Mouse (Mus musculus) T-helper 17 cell (primary cell): Measurements from ENCODE around the gene Tmem117.

ENCODE experiments used
- in situ Hi-C, 2 experiments: fragments of 300-600 bp; cut with MboI, MseI; formaldehyde crosslinking; loops; 1 replicate in 1 of 2; 2 replicates in 1 of 2; pipeline ENCODE4 v1.15.1; 2025; ENCODE audit warnings: high pct_unique_total_duplicates in 2 of 2

Gene Tmem117

GRCm38 (mm10) chr15:94861173-94861572 lies 232.1 kb downstream of the Tmem117 start:
- in situ Hi-C loops: loop anchor here in 1 of 2 experiments (25.0 kb wide), 1 partner anchor 1799 kb away; no protein-coding TSS in a partner anchor

GRCm38 (mm10) chr15:94864134-94864533 lies 235.1 kb downstream of the Tmem117 start:
- in situ Hi-C loops: loop anchor here in 1 of 2 experiments (25.0 kb wide), 1 partner anchor 1802 kb away; no protein-coding TSS in a partner anchor

DNA sequence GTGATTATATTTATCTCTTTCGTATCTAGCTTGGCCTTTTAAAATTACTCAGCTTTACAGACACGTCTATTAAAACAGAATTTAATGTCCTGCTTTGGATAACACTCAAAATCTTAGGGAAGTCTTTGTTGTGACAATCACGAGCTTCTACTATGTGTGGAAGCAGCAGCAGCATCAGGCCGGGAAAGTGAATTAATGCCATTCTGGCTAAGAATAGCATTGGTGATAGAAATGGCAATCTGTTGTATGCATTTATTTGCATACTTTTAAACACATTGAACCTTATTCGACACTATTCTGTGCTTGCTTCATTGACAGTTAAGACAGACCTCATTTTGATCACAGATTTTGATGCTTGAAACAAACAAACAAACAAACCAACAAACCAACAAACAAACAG lies 239.3 kb downstream of the Tmem117 start:
- in situ Hi-C loops: loop anchor here in 1 of 2 experiments (25.0 kb wide), 1 partner anchor 1806 kb away; no protein-coding TSS in a partner anchor

DNA sequence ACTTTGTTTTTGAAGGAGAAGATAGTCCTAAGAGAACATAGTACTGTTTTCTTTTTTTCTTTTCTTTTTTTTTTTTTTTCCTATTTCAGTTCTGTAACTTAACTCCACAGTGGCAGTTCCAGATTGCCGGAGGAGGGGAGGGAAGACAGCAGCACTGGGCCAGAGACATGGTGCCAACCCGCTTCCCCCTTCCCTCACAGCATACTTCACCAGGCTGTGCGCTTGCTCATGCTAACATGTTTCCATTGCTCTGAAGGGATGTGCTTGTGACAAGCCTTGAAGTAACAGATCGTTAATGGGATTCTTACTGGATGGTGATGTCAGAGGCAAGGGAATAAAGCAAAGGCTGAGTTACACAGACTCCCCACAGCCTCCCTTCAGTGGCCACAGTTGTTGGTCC lies 256.0 kb downstream of the Tmem117 start:
- in situ Hi-C loops: no loop called here

DNA sequence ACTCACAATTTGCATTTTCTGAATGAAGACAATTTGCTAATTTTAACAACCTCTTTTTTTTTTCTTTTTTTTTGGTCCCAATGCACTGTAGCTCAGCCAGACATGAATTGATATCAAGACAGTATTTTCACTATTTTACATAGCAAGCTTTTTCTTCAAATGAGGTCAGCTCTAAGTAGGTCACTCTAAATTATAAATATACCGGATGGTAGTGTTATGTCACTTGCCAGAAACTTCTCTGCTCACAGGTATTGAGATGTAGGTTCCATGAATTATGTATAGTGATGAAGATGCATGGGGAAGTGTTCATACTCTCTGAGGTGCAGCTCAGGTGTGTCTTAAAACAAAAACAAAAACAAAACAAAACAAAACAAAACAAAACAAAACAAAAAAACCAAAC lies 264.2 kb downstream of the Tmem117 start:
- in situ Hi-C loops: no loop called here

DNA sequence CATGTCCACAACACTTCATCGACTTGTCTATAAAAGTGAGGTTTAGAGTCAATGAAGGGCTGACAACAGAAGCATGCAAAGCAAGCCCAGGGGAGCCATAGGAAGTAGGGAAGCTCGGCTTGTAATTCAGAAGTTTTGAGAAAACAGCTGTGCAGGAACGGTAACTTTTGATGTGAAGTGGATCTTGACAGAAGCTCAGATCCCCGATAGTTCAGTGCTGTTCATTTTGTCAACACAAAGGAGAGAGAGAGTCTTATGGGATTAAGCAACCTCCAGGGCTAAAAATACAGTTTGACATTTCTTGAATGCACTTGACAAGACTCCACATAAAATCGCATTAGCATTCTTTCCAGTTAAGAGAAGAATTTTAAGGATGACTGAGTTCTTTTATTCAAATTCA lies 265.1 kb downstream of the Tmem117 start:
- in situ Hi-C loops: no loop called here

- in situ Hi-C loops: no loop called here
Observed at GRCm38 (mm10) chr15:94895681-94896080, 266.6 kb downstream of the Tmem117 start.

GRCm38 (mm10) chr15:94903188-94903587 lies 274.2 kb downstream of the Tmem117 start:
- in situ Hi-C loops: no loop called here

DNA sequence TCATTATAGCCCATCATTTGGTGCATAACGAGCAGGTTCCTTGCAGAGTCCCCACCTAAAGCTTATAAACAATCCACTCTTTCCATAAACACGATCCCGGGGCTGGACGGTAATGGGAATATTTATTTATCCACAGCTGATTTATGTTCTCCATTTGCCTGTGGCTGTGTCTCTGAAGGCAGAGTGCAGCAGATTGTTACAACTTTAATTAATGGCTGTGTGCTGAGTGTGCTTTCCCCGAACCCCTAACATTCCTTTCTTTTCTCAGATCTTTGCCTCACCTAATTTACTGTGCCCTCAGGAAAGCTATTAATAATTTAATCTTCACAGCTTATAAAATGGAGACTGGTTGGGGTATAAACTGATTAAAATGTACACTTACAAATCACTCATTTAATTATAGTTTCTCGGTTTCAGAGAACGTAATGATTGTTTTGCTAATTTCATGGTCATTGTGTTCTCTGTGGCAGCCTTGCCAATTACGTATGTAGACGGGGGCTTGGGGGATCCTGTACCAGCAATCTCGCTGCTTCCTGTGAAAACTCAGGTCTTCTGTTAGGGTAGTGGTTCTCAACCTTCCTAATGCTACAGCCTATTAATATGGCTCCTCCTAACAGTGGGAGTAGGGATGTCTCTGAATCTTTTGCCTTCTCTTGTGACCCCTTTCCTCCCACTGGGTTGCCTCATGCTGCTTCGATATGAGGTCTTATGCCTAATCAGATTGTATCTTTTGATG lies 275.8 kb downstream of the Tmem117 start:
- in situ Hi-C loops: no loop called here

GRCm38 (mm10) chr15:94921672-94922071 lies 292.6 kb downstream of the Tmem117 start:
- in situ Hi-C loops: no loop called here

DNA sequence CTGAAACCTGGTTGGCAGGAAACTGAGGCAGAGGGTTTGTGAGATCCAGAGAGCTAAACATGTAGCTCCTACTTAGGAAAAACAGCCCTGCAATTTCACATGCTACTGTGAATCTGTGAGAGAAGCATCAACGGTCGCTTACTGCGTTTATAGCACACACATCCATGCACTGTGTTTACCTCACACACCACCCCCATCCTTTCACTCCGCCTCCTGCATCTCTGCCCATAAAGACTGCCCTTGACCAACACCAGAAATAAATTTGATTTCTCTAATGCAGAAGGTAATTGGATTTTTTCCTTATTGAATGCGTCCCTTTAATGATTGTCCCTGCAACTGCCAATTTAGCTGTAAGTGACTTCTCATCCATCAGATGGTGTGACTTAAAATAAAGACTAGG lies 299.0 kb downstream of the Tmem117 start:
- in situ Hi-C loops: no loop called here

DNA sequence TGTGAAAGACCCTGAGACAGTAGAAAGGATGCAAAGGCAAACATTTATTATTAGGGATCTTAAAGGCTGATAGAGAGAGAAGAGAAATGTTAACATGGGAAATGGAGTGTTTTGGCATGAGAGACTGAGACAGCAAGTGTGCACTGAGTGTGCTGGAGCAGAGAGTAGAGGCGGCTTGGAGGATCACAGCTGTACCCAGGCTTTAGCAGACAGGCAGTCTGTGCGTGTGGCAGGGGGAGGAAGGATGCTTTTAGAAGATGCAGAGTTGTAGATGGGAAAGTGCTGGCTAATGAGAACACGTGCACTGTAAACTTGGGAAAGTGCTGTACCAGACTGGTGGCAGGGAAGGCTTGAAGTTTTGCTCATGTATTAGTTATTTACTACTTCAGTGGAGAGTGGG lies 301.7 kb downstream of the Tmem117 start:
- in situ Hi-C loops: no loop called here

GRCm38 (mm10) chr15:94933044-94933443 lies 304.0 kb downstream of the Tmem117 start:
- in situ Hi-C loops: no loop called here

- in situ Hi-C loops: no loop called here
Observed at GRCm38 (mm10) chr15:94933480-94933879, 304.4 kb downstream of the Tmem117 start.

- in situ Hi-C loops: no loop called here
Observed at GRCm38 (mm10) chr15:94941954-94942353, 312.9 kb downstream of the Tmem117 start.

GRCm38 (mm10) chr15:94942465-94942864 lies 313.4 kb downstream of the Tmem117 start:
- in situ Hi-C loops: no loop called here

DNA sequence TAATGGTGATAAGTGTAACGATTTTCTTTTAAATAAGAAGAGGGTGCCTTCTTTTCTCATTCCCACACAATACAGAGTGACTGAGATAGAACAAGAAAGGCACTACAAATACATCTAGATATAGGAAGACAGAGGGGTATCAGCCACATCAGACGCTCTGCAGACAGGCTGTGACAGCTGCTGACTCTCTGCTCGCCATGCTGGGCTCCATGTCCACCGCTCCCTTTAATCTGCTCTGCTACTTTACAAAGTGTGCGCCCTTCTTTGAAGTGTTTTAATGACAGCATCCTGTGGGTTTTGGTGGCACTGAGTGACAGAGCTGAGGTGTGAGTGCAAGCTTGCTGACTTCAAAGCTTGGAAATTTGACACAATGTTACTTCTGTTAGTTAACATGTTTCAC lies 314.9 kb downstream of the Tmem117 start:
- in situ Hi-C loops: no loop called here

- in situ Hi-C loops: no loop called here
Observed at GRCm38 (mm10) chr15:94951382-94952048, 322.5 kb downstream of the Tmem117 start.

- in situ Hi-C loops: no loop called here
Observed at GRCm38 (mm10) chr15:94956697-94957096, 327.7 kb downstream of the Tmem117 start.

GRCm38 (mm10) chr15:94957202-94957601 lies 328.2 kb downstream of the Tmem117 start:
- in situ Hi-C loops: no loop called here

GRCm38 (mm10) chr15:94967004-94967403 lies 338.0 kb downstream of the Tmem117 start:
- in situ Hi-C loops: no loop called here

GRCm38 (mm10) chr15:94968403-94969180 lies 339.6 kb downstream of the Tmem117 start:
- in situ Hi-C loops: no loop called here
